Comparison of ENCODE assay signal across 19 mouse cellular contexts in genomic region chr3:52731941-52732340, GRCm38 (mm10).
DNase-seq lines count a peak whose midpoint lies in the region; ATAC-seq and TF ChIP-seq lines count a peak whose summit lies in the region.
"Had no signal": no experiment of that assay in that cellular context is flagged by ENCODE, and none has a peak within 500 bp of the region (broad histone marks: within the 10 kb centered on the region; RNA-seq: fewer than 3 reads in every experiment).

No protein-coding gene starts in this region.

- ATAC-seq in heart, postnatal 0 days (ENCODE audit: insufficient read depth, low read depth), result 0 out of 2 replicates have a peak, but pooled peaks have one; percentile 8
- 0 out of 2 replicates have a peak, but pooled peaks have one; percentile 51 for ATAC-seq in stomach, postnatal 0 days (ENCODE audit: low FRiP score, low TSS enrichment)
- no peak for ATAC-seq in forebrain, embryonic 15.5 days (replicated peaks)
- ATAC-seq: forebrain, embryonic 14.5 days had no signal

- no peak overlapping the region for H3K27ac ChIP-seq in heart, postnatal 0 days (ENCODE audit: low read depth)
- H3K27ac ChIP-seq in stomach, postnatal 0 days (replicated peaks), result no peak overlapping the region
- H3K27ac ChIP-seq in forebrain, embryonic 15.5 days (replicated peaks), result no peak overlapping the region
- H3K27ac ChIP-seq: embryonic facial prominence, embryonic 10.5 days; gastrocnemius, adult 2 months; heart, adult 2 months; heart, embryonic 15.5 days; liver, embryonic 15.5 days had no signal

- H3K4me1 ChIP-seq in heart, postnatal 0 days (ENCODE audit: control insufficient read depth, insufficient read depth), result no peaks in the 10 kb centered on the region
- H3K4me1 ChIP-seq in stomach, postnatal 0 days (replicated peaks; ENCODE audit: control insufficient read depth, insufficient read depth), result no peaks in the 10 kb centered on the region
- no peaks in the 10 kb centered on the region for H3K4me1 ChIP-seq in forebrain, embryonic 15.5 days
- H3K4me1 ChIP-seq: heart, embryonic 15.5 days; liver, embryonic 15.5 days had no signal

- H3K4me3 ChIP-seq in heart, postnatal 0 days (ENCODE audit: low read depth, low read length), result no peak overlapping the region
- no peak overlapping the region for H3K4me3 ChIP-seq in stomach, postnatal 0 days (ENCODE audit: low read depth, low read length)
- no peak overlapping the region for H3K4me3 ChIP-seq in forebrain, embryonic 15.5 days
- H3K4me3 ChIP-seq: embryonic facial prominence, embryonic 10.5 days; gastrocnemius, adult 2 months; heart, adult 2 months; heart, embryonic 15.5 days; liver, embryonic 15.5 days; myocyte had no signal

- H3K9me3 ChIP-seq in heart, postnatal 0 days (replicated peaks; ENCODE audit: control insufficient read depth, low read length), result no peaks in the 10 kb centered on the region
- H3K9me3 ChIP-seq in stomach, postnatal 0 days (ENCODE audit: control insufficient read depth, low read length), result no peaks in the 10 kb centered on the region
- no peaks in the 10 kb centered on the region for H3K9me3 ChIP-seq in forebrain, embryonic 15.5 days
- H3K9me3 ChIP-seq: embryonic facial prominence, embryonic 10.5 days; heart, embryonic 15.5 days; liver, embryonic 15.5 days had no signal

- DNase-seq in heart, postnatal 0 days (ENCODE audit: low spot score), result no peak
- DNase-seq in heart, postnatal 4 days, result no peak
- peak; percentile 10 for DNase-seq in thymus, postnatal 14 days
- no peak for DNase-seq in thymus, postnatal 10 days (ENCODE audit: low spot score in 2 of 2)
- peak; percentile 65 for DNase-seq in induced T-regulatory cell, adult 2 months (ENCODE audit: low read depth)
- DNase-seq in stomach, postnatal 0 days (ENCODE audit: low spot score), result no peak
- no peak for DNase-seq in kidney, postnatal 14 days
- DNase-seq: adrenal gland, postnatal 10 days; cerebellum, adult 2 months; gastrocnemius, adult 2 months; heart, adult 2 months; kidney, adult 9 months; midbrain, embryonic 14.5 days had no signal

- H3K4me2 ChIP-seq in heart, postnatal 0 days (ENCODE audit: low read depth, low read length), result no peak overlapping the region
- no peak overlapping the region for H3K4me2 ChIP-seq in stomach, postnatal 0 days (replicated peaks; ENCODE audit: low read depth)
- H3K4me2 ChIP-seq in forebrain, embryonic 15.5 days (replicated peaks), result no peak overlapping the region
- H3K4me2 ChIP-seq: heart, embryonic 15.5 days; liver, embryonic 15.5 days had no signal

- TF ChIP-seq CTCF in heart, postnatal 0 days (IDR thresholded peaks at IDR 0.05; ENCODE audit: low read depth), result no peak
- no peak; the same call in 1 of the 2 replicates for TF ChIP-seq CTCF in stomach, postnatal 0 days (IDR thresholded peaks at IDR 0.05; ENCODE audit: low read depth)

- TF ChIP-seq EP300 in heart, postnatal 0 days (IDR thresholded peaks at IDR 0.05; ENCODE audit: low read depth), result no peak
- TF ChIP-seq EP300 in stomach, postnatal 0 days (optimal IDR thresholded peaks at IDR 0.05), result no peak

- no peaks in the 10 kb centered on the region for H3K36me3 ChIP-seq in heart, postnatal 0 days (replicated peaks; ENCODE audit: control insufficient read depth, insufficient read depth, low read length)
- no peaks in the 10 kb centered on the region for H3K36me3 ChIP-seq in stomach, postnatal 0 days (ENCODE audit: control insufficient read depth, insufficient read depth, low read length)
- no peaks in the 10 kb centered on the region for H3K36me3 ChIP-seq in forebrain, embryonic 15.5 days
- H3K36me3 ChIP-seq: embryonic facial prominence, embryonic 10.5 days; heart, embryonic 15.5 days; liver, embryonic 15.5 days had no signal

- no peak overlapping the region for H3K9ac ChIP-seq in heart, postnatal 0 days (replicated peaks; ENCODE audit: low read depth, low read length)
- H3K9ac ChIP-seq in stomach, postnatal 0 days (ENCODE audit: low read length), result no peak overlapping the region
- H3K9ac ChIP-seq in forebrain, embryonic 15.5 days (replicated peaks), result no peak overlapping the region
- H3K9ac ChIP-seq: heart, embryonic 15.5 days; liver, embryonic 15.5 days had no signal

- no peaks in the 10 kb centered on the region for H3K27me3 ChIP-seq in heart, postnatal 0 days (ENCODE audit: control insufficient read depth, insufficient read depth, low read length)
- no peaks in the 10 kb centered on the region for H3K27me3 ChIP-seq in stomach, postnatal 0 days (ENCODE audit: control insufficient read depth, insufficient read depth, low read length)
- H3K27me3 ChIP-seq in forebrain, embryonic 15.5 days, result no peaks in the 10 kb centered on the region
- H3K27me3 ChIP-seq: heart, embryonic 15.5 days; liver, embryonic 15.5 days had no signal

Comparison
In these comparisons a context has a peak if more than half of its experiments do, and no peak if none do; other contexts are left out.
1. DNase-seq: peak in thymus, postnatal 14 days (single experiment) and induced T-regulatory cell, adult 2 months (single experiment); none in heart, postnatal 0 days (single experiment), heart, postnatal 4 days (single experiment), thymus, postnatal 10 days (0 of 2), stomach, postnatal 0 days (single experiment) and kidney, postnatal 14 days (single experiment).